Mouse (Mus musculus): Measurements from ENCODE around the gene Rasgrf1. TPM values are rescaled to one million over a fixed set of nuclear protein-coding genes. Genes with fewer than 3 reads are reported as not detected.

The Rasgrf1 gene
- polyA plus RNA-seq, 1 experiment = 3.8 TPM

DNA sequence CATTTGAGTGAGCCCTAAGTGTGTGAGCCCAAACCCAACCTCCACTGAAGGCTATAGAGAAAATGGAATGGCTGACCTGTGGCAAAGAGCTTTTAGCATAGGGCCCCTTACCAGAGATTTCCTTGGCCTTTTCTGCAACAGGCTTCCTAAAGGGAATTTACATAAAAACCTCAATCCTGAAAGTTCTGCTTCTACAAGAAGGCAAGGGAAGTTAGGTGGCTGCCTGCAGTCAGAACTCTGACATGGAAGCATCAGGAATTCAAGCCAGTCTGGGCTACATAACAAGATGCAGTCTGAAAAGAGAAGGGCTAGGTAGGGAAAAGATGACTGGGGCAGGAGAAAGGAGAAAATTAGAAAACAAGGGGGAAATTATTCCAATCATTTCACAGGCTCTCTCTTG lies 1.8 kb upstream of the Rasgrf1 start:
- Histone ChIP-seq H3K27me3 (ENCODE audit: control insufficient read depth, insufficient read depth, low read length) (no peaks in the 10 kb centered on the region; the same call in 1 of the 2 replicates), H3K36me3 (ENCODE audit: control insufficient read depth, insufficient read depth, low read length) (no peaks in the 10 kb centered on the region)

DNA sequence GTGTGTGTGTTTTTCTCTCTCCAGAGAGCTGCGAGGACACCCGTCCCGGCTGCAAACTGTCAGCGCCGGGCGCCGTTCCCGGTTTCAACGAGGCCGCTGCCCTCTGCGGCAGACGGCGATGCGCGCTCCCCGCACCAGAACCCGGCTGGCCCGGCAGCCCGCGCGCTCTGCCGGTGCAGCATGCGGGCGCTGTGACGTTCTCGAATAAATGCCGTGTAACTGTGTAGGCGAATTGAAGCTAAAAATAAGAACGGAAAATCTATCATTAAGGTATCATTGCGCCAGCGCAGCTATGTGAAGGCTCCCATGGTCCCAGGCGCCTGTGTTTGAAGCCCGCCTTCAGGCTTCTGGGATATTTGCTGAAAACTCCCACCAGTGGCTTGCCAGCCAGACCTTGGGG lies 1.1 kb upstream of the Rasgrf1 start:
- Histone ChIP-seq H3K4me1 (ENCODE audit: control insufficient read depth, insufficient read depth, low read length) (peaks cover 26% of the 10 kb centered on the region), H3K27ac (ENCODE audit: control insufficient read depth, insufficient read depth, low read depth, low read length) (no peak overlapping the region), H3K36me3 (ENCODE audit: control insufficient read depth, insufficient read depth, low read length) (no peaks in the 10 kb centered on the region), H3K27me3 (ENCODE audit: control insufficient read depth, insufficient read depth, low read length) (no peaks in the 10 kb centered on the region; the same call in 1 of the 2 replicates), H3K4me3 (ENCODE audit: control insufficient read depth, low read depth, low read length) (peak overlapping the region; percentile 18; the same call in 1 of the 2 replicates)
- no peak for TF ChIP-seq CTCF (IDR thresholded peaks at IDR 0.05; ENCODE audit: control insufficient read depth, insufficient read depth, insufficient replicate concordance, low read depth, low read length)
- TF ChIP-seq POLR2A (IDR thresholded peaks at IDR 0.05; ENCODE audit: control insufficient read depth, low read depth, low read length) = no peak

More for the DNA sequence above, 1.8 kb upstream of the Rasgrf1 start:
- no peak overlapping the region for H3K4me3 ChIP-seq (ENCODE audit: control insufficient read depth, low read depth, low read length)
- peaks cover 26% of the 10 kb centered on the region for H3K4me1 ChIP-seq (ENCODE audit: control insufficient read depth, insufficient read depth, low read length)
- no peak overlapping the region for H3K27ac ChIP-seq (ENCODE audit: control insufficient read depth, insufficient read depth, low read depth, low read length)
- TF ChIP-seq POLR2A (IDR thresholded peaks at IDR 0.05; ENCODE audit: control insufficient read depth, low read depth, low read length) (no peak), CTCF (IDR thresholded peaks at IDR 0.05; ENCODE audit: control insufficient read depth, insufficient read depth, insufficient replicate concordance, low read depth, low read length) (no peak)

DNA sequence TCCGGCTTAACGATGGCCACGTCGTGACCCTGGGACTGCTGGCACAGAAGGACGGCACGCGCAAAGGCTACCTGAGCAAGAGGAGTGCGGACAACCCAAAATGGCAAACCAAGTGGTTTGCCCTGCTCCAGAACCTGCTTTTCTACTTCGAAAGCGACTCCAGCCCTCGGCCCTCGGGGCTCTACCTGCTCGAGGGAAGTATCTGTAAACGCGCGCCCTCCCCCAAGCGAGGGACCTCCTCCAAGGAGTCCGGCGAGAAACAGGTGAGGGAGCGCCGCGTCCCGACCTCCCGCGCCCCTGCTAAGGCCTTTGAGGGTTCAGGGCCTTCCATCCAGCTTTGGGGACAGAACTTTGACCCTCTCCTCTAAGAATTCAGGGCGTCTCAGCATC lies 298 bp downstream of the Rasgrf1 start:
- no peak overlapping the region for H3K27ac ChIP-seq (ENCODE audit: control insufficient read depth, insufficient read depth, low read depth, low read length)
- H3K36me3 ChIP-seq (ENCODE audit: control insufficient read depth, insufficient read depth, low read length) = no peaks in the 10 kb centered on the region
- H3K4me3 ChIP-seq (ENCODE audit: control insufficient read depth, low read depth, low read length) = peak overlapping the region; percentile 69
- TF ChIP-seq POLR2A (IDR thresholded peaks at IDR 0.05; ENCODE audit: control insufficient read depth, low read depth, low read length) = no peak
- no peak for TF ChIP-seq CTCF (IDR thresholded peaks at IDR 0.05; ENCODE audit: control insufficient read depth, insufficient read depth, insufficient replicate concordance, low read depth, low read length)
- no peaks in the 10 kb centered on the region; the same call in 1 of the 2 replicates for H3K27me3 ChIP-seq (ENCODE audit: control insufficient read depth, insufficient read depth, low read length)
- H3K4me1 ChIP-seq (ENCODE audit: control insufficient read depth, insufficient read depth, low read length) = peaks cover 26% of the 10 kb centered on the region

DNA sequence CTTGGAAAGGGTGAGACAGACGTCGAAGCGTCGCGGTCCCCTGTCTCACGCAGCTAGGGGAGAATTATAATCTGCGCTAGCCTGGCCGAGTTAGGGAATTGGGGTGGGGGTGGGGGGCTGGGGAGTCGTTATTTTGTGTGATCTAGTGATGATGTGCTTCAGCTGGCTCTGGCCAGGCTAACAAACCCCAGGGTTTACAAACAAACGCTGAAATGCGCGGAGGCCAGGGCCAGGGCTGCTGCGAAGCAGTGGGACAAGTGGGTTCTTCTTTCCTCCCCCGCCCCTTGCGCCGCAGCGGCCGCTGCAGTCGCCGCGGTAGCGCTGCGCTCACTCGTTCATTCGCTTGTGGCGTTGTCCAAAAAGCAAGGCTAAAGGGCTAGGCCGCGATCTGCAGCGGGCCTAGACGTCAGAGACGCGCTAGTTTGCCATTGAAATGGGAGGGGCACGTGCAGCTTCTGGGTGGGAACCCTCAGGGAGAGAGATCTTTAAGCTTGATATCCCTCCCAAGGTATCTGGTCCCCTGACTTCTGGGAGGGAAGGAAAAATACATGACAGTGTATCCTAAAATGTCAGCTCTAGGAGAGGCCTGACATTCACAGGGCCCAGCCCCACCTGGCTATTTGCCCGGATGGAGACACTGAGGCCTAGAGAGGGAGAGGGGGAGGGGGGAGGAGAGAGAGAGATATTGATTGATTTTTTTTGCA lies 1.2 kb downstream of the Rasgrf1 start:
- Histone ChIP-seq H3K36me3 (ENCODE audit: control insufficient read depth, insufficient read depth, low read length) (no peaks in the 10 kb centered on the region), H3K27ac (ENCODE audit: control insufficient read depth, insufficient read depth, low read depth, low read length) (no peak overlapping the region), H3K4me3 (ENCODE audit: control insufficient read depth, low read depth, low read length) (peak overlapping the region; percentile 7), H3K4me1 (ENCODE audit: control insufficient read depth, insufficient read depth, low read length) (peaks cover 26% of the 10 kb centered on the region), H3K27me3 (ENCODE audit: control insufficient read depth, insufficient read depth, low read length) (no peaks in the 10 kb centered on the region; the same call in 1 of the 2 replicates)
- TF ChIP-seq CTCF (IDR thresholded peaks at IDR 0.05; ENCODE audit: control insufficient read depth, insufficient read depth, insufficient replicate concordance, low read depth, low read length) (no peak), POLR2A (IDR thresholded peaks at IDR 0.05; ENCODE audit: control insufficient read depth, low read depth, low read length) (no peak)

DNA sequence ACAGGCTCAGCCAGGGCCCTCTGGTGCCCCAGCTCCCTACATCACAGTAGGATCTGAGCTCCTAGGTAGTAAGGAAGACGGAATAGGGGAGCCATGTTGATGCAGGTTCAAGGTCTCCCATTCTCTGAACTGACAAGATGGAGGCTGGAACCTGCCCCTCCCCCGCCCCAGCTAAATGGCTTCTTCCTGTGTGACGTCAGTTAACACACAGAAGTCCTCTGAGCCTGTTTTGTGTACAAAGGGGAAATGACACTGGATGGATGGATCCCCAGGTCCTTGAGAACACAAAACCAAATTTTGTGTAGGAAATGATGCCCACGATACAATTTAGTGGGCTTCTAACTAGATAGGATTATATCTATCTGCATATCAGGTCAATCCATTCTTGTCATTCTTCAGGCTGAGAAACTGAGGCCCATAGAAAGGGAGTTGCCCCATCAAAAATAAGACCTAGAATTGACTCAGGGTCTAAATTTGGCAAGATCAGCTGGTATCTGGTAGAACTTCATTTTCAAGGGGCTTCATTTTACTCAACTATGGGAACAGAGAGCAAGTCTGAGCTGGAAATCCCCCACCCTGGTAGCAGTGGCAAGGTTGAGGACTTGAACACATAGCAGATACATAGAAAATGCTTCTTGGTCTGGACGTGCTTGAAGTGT lies 2.3 kb downstream of the Rasgrf1 start:
- H3K27me3 ChIP-seq (ENCODE audit: control insufficient read depth, insufficient read depth, low read length) = no peaks in the 10 kb centered on the region; the same call in 1 of the 2 replicates

DNA sequence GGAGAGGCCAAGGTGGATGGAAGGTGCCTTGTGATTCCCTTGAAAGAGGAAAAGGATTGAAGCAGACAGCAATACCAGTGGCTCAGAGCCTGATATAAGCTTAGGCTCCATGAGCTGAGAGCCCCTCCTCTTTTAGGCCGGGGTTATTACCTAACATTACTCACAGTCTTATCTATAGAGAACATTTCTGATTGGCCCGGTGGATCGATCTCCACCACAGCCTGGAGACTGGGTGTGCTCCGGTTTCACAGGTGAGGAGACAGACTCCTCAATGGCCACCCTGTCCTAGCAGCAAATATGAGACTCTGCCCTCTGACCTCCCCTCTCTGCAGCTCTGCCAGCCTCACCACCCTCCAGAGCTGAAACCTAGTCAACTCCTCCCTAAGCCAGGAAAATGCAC lies 3.4 kb downstream of the Rasgrf1 start:
- Histone ChIP-seq H3K4me1 (ENCODE audit: control insufficient read depth, insufficient read depth, low read length) (peaks cover 26% of the 10 kb centered on the region), H3K27me3 (ENCODE audit: control insufficient read depth, insufficient read depth, low read length) (no peaks in the 10 kb centered on the region; the same call in 1 of the 2 replicates), H3K27ac (ENCODE audit: control insufficient read depth, insufficient read depth, low read depth, low read length) (no peak overlapping the region), H3K36me3 (ENCODE audit: control insufficient read depth, insufficient read depth, low read length) (no peaks in the 10 kb centered on the region), H3K4me3 (ENCODE audit: control insufficient read depth, low read depth, low read length) (no peak overlapping the region)
- TF ChIP-seq CTCF (IDR thresholded peaks at IDR 0.05; ENCODE audit: control insufficient read depth, insufficient read depth, insufficient replicate concordance, low read depth, low read length) (no peak), POLR2A (IDR thresholded peaks at IDR 0.05; ENCODE audit: control insufficient read depth, low read depth, low read length) (no peak)

More for the DNA sequence above, 2.3 kb downstream of the Rasgrf1 start:
- Histone ChIP-seq H3K36me3 (ENCODE audit: control insufficient read depth, insufficient read depth, low read length) (no peaks in the 10 kb centered on the region), H3K4me1 (ENCODE audit: control insufficient read depth, insufficient read depth, low read length) (peaks cover 26% of the 10 kb centered on the region), H3K27ac (ENCODE audit: control insufficient read depth, insufficient read depth, low read depth, low read length) (no peak overlapping the region), H3K4me3 (ENCODE audit: control insufficient read depth, low read depth, low read length) (no peak overlapping the region)
- TF ChIP-seq CTCF (IDR thresholded peaks at IDR 0.05; ENCODE audit: control insufficient read depth, insufficient read depth, insufficient replicate concordance, low read depth, low read length) = no peak
- TF ChIP-seq POLR2A (IDR thresholded peaks at IDR 0.05; ENCODE audit: control insufficient read depth, low read depth, low read length) = no peak

DNA sequence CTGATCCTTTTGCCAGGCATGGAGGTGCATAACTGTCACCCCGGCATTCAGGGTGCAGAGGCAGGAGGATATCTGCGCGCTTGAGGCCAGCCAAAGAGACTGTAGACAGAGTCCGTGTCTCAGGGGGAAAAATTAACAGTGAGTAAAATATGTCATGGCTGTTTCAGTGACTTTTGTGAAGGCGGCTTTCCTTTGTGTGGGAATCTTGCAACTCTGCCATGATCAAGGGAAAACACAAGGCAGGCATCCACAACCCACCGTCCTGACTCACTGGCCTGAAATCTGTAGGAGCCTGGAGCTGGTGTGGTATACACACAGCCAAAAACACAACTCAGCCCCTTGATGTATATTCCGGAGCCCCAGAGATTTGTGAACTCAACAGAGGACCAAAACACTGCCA lies 6.8 kb downstream of the Rasgrf1 start:
- H3K27me3 ChIP-seq (ENCODE audit: control insufficient read depth, insufficient read depth, low read length) = no peaks in the 10 kb centered on the region
- H3K36me3 ChIP-seq (ENCODE audit: control insufficient read depth, insufficient read depth, low read length) = no peaks in the 10 kb centered on the region
- TF ChIP-seq CTCF (IDR thresholded peaks at IDR 0.05; ENCODE audit: control insufficient read depth, insufficient read depth, insufficient replicate concordance, low read depth, low read length) (no peak), POLR2A (IDR thresholded peaks at IDR 0.05; ENCODE audit: control insufficient read depth, low read depth, low read length) (no peak)
- H3K4me1 ChIP-seq (ENCODE audit: control insufficient read depth, insufficient read depth, low read length) = peaks cover 4% of the 10 kb centered on the region
- no peak overlapping the region for H3K27ac ChIP-seq (ENCODE audit: control insufficient read depth, insufficient read depth, low read depth, low read length)
- H3K4me3 ChIP-seq (ENCODE audit: control insufficient read depth, low read depth, low read length) = no peak overlapping the region

Measured in testis, adult 2 months (tissue).